Mouse (Mus musculus): ENCODE results near the gene Nav2. TPM values are rescaled to one million over a fixed set of nuclear protein-coding genes. Genes with fewer than 3 reads are reported as not detected.

Gene Nav2
- polyA plus RNA-seq, 1 experiment: 1.3 TPM

DNA sequence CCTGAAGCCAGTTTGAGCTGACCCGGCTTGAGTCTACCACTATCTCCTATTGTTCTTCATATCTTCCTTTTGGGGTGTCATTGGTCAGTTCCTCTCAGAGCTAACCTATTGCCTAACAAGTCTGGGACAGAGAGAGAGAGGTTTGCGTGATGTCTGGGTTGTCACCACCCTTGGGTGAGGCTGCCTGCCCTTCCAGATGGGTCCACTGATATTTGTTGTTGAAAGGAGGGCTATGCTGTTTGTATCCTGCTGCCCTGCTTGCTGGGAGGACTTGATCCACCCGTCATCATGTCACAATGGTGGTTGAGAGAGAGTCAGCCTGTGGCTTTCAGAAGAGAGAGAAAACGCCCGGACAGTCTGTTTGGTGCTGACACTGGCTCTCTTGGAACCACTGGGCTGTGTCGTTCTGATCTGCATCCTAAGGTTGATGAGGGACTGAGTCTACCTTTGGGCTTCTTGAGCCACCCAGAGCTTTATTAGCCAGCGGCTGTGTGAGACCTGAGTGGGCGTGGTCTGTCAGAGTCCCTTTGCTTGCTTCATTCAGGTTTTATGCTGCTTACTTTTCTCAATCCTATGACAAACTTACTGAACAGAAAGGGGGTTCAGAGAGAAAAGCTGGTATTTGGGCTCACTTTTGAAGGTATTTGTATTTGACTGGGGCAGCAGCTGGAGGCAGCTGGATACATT is 441.9 kb downstream of the Nav2 start:
- no peaks in the 10 kb centered on the region for H3K27me3 ChIP-seq (replicated peaks)

DNA sequence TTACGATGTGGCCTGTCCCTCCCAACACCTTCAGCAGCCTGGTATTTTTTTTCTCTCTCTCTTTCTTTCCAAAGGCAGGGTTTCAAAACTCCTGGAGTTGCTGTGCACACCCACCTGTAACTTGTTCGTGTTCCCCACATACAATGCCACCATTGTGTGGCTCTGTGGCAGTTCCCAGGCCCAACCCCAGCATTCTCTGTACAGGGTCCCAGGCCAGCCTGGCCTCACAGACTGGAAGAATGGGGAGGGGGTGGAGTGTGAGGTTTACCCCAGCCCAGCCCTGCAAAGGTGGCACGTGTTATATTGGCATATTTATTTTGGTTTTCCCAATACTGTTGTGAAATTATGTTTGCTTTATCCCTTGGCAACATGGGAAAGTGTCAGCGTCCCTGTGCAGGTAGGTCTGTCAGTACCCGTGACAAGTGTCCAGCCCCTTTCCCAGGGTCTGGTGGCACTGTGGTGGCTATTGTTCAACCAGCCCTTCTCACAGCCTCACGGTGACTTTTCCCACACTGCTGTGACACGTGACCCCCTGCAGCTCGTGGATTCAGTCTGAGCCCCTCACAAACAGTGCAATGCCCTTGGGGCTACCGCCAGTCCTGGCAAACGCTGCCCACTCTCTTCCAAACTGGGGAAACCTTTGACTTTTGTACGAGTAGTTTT is 443.2 kb downstream of the Nav2 start:
- Histone ChIP-seq H3K27me3 (replicated peaks) (no peaks in the 10 kb centered on the region), H3K4me3 (replicated peaks) (no peak overlapping the region), H3K4me1 (no peaks in the 10 kb centered on the region), H3K36me3 (replicated peaks; ENCODE audit: low read length) (no peaks in the 10 kb centered on the region), H3K9me3 (no peaks in the 10 kb centered on the region)
- TF ChIP-seq FLI1 (IDR thresholded peaks at IDR 0.05; ENCODE audit: low read length): no peak
- TF ChIP-seq GATA1 (IDR thresholded peaks at IDR 0.05; ENCODE audit: borderline replicate concordance, low read length): no peak

More for the DNA sequence above, 441.9 kb downstream of the Nav2 start:
- Histone ChIP-seq H3K36me3 (replicated peaks; ENCODE audit: low read length) (no peaks in the 10 kb centered on the region), H3K4me1 (no peaks in the 10 kb centered on the region), H3K9me3 (no peaks in the 10 kb centered on the region), H3K4me3 (replicated peaks) (no peak overlapping the region)
- TF ChIP-seq GATA1 (IDR thresholded peaks at IDR 0.05; ENCODE audit: borderline replicate concordance, low read length) (no peak), FLI1 (IDR thresholded peaks at IDR 0.05; ENCODE audit: low read length) (no peak)

DNA sequence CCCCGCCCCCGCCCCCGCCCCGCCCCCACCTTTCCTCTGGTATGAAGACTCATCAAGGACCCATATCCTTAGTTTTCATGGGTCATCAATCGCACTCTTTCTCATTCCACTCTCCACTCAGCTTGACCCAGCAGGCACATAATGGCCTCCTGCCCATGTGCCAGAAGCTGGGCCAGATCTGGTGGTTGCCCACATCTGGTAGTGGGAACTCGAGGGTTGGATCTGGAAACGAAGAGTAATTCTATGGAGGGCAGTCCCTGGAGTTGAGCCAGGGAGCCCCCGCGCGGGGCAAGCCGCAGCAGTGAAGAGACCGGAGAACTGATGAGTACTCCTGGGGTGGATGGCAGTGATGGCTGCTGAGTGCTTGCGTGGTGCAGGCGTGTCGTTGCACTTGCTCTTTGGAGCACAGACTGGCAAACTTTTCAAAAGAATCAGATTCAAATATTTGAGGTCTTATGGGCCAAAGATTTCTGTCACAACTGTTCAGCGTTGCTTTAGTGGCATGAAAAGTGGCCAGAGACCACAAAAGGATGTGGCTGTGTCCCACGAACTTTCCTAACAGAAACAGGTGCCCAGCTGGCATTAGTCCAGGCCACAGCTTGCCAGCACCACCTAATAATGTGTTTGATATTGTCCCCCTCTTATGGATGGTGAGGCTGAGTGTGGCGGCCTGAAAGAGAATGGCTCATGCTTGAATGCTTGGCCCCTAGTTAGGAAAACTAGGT is 449.1 kb downstream of the Nav2 start:
- TF ChIP-seq FLI1 (IDR thresholded peaks at IDR 0.05; ENCODE audit: low read length) (no peak), GATA1 (IDR thresholded peaks at IDR 0.05; ENCODE audit: borderline replicate concordance, low read length) (no peak)
- no peak overlapping the region for H3K4me3 ChIP-seq (replicated peaks)
- H3K9me3 ChIP-seq: peaks cover 7% of the 10 kb centered on the region
- H3K27me3 ChIP-seq (replicated peaks): no peaks in the 10 kb centered on the region
- H3K36me3 ChIP-seq (replicated peaks; ENCODE audit: low read length): no peaks in the 10 kb centered on the region
- H3K4me1 ChIP-seq: no peaks in the 10 kb centered on the region

DNA sequence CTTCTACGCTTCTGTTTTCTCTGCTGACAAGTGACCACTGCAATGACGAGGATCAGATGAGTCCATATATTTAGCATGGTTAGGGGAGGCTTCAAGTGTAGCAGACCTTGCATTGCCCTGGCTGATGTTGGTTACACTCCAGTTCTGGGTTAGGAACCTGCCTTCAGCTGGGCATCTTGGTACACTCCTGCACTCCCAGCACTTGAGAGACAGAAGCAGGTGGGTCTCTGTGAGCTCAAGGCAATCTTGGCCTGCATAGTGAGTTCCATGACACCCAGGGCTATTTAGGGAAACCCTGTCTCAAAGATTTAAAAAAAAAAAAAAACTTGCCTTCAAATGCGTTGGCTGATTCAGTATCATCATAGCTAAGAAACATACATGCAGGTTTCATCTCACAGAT is 450.6 kb downstream of the Nav2 start:
- TF ChIP-seq FLI1 (IDR thresholded peaks at IDR 0.05; ENCODE audit: low read length): no peak
- H3K27me3 ChIP-seq (replicated peaks): no peaks in the 10 kb centered on the region

DNA sequence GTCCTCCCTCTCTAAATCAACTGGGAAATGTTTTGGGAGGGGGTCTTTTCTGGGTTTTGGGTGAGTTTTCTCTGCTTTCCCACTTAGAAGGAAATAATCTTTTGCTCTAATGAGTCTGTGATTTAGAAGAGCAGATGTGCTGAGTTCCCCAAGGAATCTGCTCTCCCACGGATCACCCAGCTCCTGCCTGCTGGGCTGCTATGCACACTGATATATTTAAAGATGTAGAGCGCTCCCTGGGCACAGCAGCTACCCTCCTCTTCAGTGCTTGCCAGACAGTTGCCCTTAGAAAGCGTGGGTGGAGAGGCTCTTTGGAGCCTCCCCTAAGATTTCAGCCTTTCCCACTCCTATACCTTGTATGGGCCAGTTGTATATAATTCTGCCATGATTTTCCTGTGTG is 452.1 kb downstream of the Nav2 start:
- Histone ChIP-seq H3K36me3 (replicated peaks; ENCODE audit: low read length) (no peaks in the 10 kb centered on the region), H3K9me3 (peaks cover 18% of the 10 kb centered on the region), H3K27me3 (replicated peaks) (no peaks in the 10 kb centered on the region), H3K4me3 (replicated peaks) (no peak overlapping the region), H3K4me1 (no peaks in the 10 kb centered on the region)
- TF ChIP-seq FLI1 (IDR thresholded peaks at IDR 0.05; ENCODE audit: low read length): no peak

More for the DNA sequence above, 450.6 kb downstream of the Nav2 start:
- no peaks in the 10 kb centered on the region for H3K4me1 ChIP-seq
- H3K4me3 ChIP-seq (replicated peaks): no peak overlapping the region
- peaks cover 18% of the 10 kb centered on the region for H3K9me3 ChIP-seq
- no peaks in the 10 kb centered on the region for H3K36me3 ChIP-seq (replicated peaks; ENCODE audit: low read length)

DNA sequence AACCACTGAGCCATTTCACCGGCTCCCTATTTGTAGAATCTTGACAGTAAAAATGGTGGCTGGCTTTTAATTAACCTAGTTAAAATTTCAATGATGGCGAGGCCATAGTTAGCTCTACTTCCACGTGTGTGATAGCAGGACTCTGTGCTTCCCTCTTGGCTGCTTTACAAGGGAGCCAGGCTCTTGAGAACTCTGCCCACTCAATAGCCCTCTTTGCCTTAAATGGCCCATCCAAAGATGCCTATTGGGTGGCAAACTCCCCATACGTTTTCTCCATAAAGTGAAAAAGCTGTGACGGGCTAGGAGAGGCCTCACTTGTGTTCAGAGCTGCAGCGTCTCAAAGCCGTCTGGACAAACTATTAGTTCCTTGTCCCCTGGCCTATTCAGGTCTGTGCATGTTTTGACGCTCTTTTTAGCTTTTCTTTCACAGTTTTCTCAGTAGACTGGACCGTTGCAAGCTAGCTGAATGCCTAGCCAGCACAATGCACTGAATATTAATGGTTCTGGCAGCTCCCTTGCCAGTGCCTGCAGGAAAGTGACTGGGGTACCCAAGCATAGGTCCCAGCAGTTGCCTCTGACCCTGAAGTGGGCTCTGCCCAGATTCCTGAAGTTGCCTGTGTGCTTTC is 453.1 kb downstream of the Nav2 start:
- H3K4me3 ChIP-seq (replicated peaks): no peak overlapping the region
- H3K4me1 ChIP-seq: no peaks in the 10 kb centered on the region
- TF ChIP-seq FLI1 (IDR thresholded peaks at IDR 0.05; ENCODE audit: low read length) (no peak), GATA1 (IDR thresholded peaks at IDR 0.05; ENCODE audit: borderline replicate concordance, low read length) (no peak)
- peaks cover 18% of the 10 kb centered on the region for H3K9me3 ChIP-seq
- no peaks in the 10 kb centered on the region for H3K36me3 ChIP-seq (replicated peaks; ENCODE audit: low read length)
- H3K27me3 ChIP-seq (replicated peaks): no peaks in the 10 kb centered on the region

DNA sequence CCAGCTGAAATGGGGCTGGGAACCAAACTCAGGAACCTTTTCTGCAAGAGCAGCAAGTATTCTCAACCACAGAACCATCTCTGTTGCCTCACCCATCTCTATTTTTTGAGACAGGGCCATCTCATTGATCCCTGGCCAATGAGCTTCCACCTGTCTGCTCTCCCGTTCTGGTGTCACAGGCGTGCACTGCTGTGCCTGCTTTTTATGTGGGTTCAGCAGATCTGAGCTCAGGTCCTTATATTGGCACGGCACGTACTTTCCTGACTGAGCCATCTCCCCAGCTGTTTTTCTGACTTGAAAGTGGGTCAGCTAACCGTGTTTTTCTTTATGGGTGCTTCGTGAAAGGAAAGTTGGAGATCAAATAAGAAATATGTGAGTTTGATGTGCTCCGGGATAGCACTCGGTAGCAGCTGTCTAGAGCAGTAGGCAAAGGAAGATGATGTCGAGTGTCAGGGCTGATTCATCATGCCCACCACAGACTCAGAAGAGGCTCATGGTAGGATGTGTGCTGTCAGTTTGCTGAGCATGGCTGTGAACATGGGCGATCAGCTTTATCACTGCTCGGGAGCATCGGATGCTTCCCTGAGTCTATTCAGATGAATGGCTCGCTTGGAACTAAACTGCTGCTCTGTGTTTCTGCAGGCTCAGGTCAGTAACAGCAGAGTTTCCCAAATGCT is 456.1 kb downstream of the Nav2 start:
- H3K4me3 ChIP-seq (replicated peaks): no peak overlapping the region
- TF ChIP-seq FLI1 (IDR thresholded peaks at IDR 0.05; ENCODE audit: low read length) (no peak), GATA1 (IDR thresholded peaks at IDR 0.05; ENCODE audit: borderline replicate concordance, low read length) (no peak)
- no peaks in the 10 kb centered on the region for H3K4me1 ChIP-seq
- no peaks in the 10 kb centered on the region for H3K27me3 ChIP-seq (replicated peaks)
- peaks cover 18% of the 10 kb centered on the region for H3K9me3 ChIP-seq
- H3K36me3 ChIP-seq (replicated peaks; ENCODE audit: low read length): no peaks in the 10 kb centered on the region

DNA sequence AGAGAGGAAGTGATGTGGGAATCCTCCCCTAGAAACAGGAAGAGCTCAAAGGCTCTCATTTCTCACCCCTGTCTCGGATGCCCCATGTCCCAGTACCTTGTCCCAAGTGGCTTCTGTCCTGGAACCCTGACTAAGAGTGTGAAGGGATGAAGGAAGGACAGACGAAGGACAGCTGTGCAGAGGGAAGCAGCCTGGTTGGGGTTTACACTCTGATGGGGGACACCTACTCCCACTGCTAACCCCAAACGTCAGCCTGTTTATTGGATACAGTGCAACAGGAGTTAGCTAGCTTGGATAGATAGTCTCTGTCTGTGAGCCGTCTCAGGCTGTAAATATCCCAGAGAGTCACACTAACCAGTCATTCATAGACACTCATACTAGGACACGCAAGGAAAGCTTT is 460.1 kb downstream of the Nav2 start:
- 0 out of 2 replicates have a peak, but pooled peaks cover 2% of the 10 kb centered on the region for H3K9me3 ChIP-seq
- H3K27me3 ChIP-seq (replicated peaks): no peaks in the 10 kb centered on the region

DNA sequence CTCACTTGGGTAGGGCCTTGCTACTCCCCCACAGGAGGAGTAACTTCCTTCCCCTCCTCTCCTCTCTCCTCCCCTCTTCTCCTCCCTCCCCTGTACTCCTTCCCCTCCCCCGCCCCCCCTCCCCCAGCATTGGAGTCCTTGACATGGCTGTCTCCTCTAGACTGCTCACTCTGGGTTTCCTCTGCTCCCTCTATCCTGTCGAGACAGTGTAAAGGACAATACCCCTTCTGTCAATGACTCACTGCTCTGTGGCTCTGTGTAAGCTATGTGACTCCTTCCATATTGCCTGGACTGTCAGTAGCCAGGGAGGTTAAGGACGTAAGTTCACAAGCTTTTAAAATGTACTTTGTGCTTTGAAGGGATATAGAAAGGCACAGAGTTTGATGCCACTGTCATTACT is 460.5 kb downstream of the Nav2 start:
- H3K4me1 ChIP-seq: no peaks in the 10 kb centered on the region
- no peaks in the 10 kb centered on the region for H3K9me3 ChIP-seq
- no peak overlapping the region for H3K4me3 ChIP-seq (replicated peaks)
- no peaks in the 10 kb centered on the region for H3K27me3 ChIP-seq (replicated peaks)
- H3K36me3 ChIP-seq (replicated peaks; ENCODE audit: low read length): no peaks in the 10 kb centered on the region
- TF ChIP-seq GATA1 (IDR thresholded peaks at IDR 0.05; ENCODE audit: borderline replicate concordance, low read length) (no peak), FLI1 (IDR thresholded peaks at IDR 0.05; ENCODE audit: low read length) (no peak)

More for the DNA sequence above, 460.1 kb downstream of the Nav2 start:
- no peaks in the 10 kb centered on the region for H3K36me3 ChIP-seq (replicated peaks; ENCODE audit: low read length)
- no peak for TF ChIP-seq GATA1 (IDR thresholded peaks at IDR 0.05; ENCODE audit: borderline replicate concordance, low read length)
- no peak for TF ChIP-seq FLI1 (IDR thresholded peaks at IDR 0.05; ENCODE audit: low read length)
- H3K4me1 ChIP-seq: no peaks in the 10 kb centered on the region
- H3K4me3 ChIP-seq (replicated peaks): no peak overlapping the region
